Mouse (Mus musculus): Measurements from ENCODE around the gene Zc3h15.
"Not testable (repeated sequence)": the region's sequence is repeated elsewhere in the genome, so short reads cannot be mapped to it uniquely, and the experiment has no call there.

Zc3h15 gene

DNA sequence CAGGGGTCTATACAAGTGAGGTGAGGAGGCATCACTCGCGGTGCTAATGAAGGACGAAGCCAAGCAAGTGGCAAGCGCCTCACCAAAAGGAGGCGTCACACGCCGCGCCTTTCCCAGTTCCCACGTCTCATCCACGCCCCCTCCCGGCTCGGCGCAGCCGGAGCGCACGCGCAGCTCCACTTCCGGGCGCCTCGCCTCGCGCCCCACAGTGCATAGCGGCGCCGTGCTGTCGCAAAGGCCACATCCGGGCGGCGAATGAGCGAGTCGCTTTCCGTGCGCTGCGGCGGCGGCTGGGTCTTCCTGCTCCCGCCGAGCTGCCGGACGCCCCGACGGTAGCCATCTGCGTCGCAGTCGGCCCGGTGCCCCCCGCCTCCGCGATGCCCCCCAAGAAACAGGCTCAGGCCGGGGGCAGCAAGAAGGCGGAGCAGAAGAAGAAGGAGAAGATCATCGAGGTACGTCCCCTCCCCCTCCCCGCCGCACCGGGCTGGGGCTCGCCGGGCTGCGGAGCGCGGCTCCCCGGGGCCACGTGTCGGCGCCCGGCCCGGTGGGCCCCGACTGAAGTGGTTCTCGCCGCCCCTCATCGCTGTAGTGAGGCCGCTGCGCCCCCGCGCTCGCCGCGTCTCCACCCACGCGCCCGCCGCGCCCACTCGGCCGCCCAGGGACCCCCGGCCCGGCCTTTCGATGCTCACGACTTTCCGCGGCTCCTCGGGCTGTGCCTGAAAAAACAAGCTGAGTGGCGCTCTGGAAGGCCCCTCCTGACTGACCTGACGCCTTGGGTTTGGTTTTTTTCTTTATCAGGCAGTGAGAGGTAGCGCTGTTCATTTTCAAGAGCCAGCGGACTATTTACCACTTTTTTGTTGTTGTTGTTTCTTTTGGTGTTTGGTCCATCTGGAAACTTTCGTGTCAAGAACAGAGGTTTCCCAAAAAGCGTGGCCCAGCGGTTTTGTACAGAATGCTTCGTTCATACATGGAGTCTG is at the start of gene Zc3h15:
Gene Zc3h15 (plus strand): TSS at position 160 of the 977 bp plus-strand sequence.
- peak; percentile 75 for DNase-seq (ENCODE audit: extremely low read depth, low read depth)

DNA sequence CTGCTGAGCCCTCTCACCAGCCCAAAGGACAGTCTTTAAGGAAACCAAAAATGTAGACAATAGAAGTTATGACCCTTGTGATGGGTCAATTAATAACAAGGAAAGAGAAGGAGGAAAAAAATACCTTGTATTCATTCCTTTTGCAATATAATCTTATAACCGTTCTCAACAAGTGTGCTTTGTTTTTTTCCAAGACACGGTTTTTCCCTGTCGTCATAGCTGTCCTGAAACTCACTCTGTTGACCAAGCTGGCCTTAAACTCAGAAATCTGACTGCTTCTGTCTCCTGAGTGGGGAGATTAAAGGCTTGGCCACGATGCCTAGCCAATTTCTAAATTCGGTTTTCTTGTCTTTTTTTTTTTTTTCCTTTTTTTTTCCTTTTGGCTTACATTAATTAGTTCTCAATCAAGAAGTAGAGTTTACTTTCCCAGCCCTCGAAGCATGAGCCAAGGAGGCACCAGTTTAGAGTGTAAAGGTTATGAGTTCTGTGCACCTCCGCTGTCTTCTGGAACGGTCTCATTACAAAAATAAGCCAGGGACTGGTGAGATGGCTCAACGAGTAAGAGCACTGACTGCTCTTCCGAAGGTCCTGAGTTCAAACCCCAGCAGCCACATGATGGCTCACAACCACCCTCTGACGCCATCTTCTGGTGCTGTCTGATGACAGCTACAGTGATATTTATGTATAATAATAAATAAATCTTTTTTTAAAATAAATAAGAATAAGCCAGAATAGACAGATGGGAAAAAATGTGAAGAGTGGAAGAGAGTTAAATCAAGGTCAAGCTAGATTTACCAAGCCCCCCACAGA is 23.5 kb upstream of the Zc3h15 start:
- DNase-seq (ENCODE audit: extremely low read depth, low read depth) = no peak

DNA sequence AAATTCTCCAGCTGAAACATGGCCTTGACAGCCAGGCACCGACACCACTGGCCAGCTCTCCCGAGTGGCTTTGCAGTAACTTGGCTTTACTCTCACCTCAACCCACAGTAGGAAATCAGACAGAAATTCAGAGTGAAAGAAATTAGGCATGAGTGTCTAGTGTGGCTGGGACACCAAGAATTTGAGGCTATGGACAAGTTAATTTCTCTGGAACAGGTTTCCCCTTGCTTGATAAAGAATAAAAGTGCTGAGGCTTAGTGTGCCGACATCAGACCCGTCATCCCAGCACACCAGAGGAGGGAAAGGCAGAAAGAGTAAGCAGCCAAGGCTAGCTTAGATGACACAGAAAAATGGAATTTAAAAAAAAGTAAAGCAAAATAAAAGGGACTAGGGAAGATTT is 22.7 kb upstream of the Zc3h15 start:
- no peak for DNase-seq (ENCODE audit: extremely low read depth, low read depth)

DNA sequence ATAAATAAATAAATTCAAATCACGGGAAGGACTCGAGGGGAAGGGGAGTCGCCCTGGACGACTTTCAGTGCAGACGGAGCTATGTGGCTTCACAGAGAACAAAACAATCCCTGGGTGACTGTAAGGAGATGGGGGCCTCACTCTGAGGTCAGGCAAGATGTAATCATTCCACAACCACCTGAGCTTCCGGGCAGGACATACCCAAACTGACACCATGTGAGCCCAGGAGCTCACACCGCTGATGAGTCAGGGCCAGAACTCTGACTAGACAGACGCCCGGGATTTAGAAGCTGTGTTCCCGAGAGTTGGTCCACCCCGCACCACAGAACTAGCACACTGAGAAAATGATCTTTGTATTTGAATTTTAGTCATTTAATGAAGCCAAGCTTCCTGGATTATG is 21.4 kb upstream of the Zc3h15 start:
- DNase-seq (ENCODE audit: extremely low read depth, low read depth) = no peak

DNA sequence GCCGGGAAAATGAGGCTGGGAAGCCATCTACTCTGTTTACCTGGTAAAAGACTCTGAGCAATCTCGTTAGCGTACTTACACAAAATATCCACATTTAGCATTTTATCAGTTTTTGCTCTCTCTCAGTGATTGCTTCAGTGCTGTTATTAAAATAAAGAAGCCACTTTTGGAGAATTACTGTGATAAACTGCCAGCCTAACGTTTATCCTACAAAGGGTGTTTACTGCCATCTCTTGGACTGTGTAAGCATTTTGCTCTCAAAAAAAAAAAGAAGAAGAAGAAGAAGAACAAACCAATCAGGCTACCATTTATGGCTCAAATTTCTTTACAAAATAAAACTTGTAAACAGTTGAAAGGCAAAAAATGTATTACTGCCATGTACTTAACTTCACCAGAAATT is 20.2 kb upstream of the Zc3h15 start:
- no peak for DNase-seq (ENCODE audit: extremely low read depth, low read depth)

DNA sequence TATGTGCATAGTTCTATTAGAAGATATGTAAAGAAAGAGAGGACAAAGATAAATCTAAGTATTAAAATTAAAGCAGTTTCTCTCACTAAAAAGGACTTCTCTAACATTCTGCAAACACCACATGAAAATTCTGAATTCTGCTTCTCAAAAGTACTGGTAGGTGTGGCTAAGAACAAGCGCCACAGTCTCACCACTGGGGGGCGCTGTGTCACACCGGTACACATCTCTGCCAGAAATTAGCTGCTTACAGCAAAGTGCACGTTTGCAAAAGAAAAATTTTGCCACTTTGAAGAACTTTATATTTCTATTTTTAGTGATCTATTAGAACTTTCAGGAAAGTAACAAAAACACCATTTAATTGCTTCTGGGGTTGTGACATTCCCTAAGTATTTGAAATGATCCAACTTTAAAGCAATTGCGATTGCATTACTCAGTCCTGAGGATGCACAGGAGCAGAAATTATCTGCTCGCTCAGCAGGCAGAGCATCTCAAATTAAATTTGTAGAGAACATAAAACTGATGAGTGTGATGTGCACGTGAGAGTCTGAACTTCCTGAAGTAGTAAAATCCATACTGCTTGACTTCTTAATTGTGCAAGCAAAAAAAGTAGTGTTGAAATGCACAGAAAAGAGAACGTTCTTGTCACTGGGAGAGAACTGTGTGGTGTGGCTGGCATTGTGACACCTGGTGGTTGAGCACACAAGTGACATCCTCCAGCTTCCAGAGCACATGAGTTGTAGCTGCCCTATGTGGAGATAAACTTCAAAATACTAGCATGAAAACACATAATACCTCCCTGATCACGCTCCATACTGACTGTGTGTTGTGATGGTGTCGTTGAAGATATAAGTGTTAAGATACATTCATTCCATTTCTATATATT is 18.8 kb upstream of the Zc3h15 start:
- peak; percentile 49 for DNase-seq (ENCODE audit: extremely low read depth, low read depth)

DNA sequence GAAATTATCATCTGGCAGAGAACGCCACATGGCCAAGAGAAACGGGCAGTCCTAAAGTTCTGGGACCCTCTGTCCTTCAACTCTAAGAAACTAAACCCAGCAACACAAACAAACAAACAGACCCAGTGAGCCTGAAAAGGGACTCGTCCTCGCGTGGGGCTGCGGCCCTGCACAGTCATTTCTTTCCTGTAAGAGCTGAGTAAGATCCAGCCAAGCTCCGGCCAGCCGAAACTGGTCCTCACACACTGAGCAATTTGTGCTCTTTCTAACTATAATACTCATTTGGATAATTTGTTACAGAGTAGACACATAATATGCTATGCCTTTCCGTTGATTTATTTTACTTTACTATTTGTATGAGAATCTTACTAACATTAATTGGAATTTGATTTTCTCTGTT is 17.4 kb upstream of the Zc3h15 start:
- no peak for DNase-seq (ENCODE audit: extremely low read depth, low read depth)

DNA sequence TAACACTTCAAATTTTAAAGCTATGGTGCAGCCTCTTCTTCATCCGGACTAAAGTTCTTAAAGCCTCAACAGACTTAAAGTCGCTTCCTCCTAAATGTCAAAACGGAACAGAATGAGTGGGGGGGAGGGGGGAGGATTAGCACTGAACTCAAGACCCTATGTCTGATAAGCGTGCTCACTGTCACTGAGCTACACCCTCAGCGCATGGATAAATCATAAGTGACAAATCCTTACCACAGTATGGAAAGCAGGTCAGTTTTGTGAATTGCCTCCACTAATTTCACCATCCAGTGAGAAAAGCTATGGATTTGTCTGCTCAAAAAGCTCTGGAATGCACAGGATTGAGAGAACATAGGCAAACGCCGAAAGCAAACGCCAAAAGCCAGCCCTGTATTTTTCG is 16.7 kb upstream of the Zc3h15 start:
- no peak for DNase-seq (ENCODE audit: extremely low read depth, low read depth)

DNA sequence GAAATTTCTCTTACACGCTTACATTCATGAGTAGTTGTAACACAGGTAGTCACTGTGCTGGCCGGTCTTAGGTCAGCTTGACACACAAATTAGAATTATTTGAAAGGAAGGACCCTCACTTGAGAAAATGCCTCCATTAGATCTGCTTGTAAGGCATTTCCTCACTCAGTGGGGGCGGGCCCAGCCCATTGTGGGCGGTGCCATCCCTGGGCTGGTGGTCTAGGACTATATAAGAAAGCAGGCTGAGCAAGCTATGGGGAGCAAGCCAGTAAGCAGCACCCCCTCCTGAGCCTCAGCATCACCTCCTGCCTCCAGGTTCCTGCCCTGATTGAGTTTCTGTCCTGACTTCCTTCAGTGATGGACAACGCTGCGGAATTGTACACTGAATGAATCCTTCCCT is 16.3 kb upstream of the Zc3h15 start:
- no peak for DNase-seq (ENCODE audit: extremely low read depth, low read depth)

DNA sequence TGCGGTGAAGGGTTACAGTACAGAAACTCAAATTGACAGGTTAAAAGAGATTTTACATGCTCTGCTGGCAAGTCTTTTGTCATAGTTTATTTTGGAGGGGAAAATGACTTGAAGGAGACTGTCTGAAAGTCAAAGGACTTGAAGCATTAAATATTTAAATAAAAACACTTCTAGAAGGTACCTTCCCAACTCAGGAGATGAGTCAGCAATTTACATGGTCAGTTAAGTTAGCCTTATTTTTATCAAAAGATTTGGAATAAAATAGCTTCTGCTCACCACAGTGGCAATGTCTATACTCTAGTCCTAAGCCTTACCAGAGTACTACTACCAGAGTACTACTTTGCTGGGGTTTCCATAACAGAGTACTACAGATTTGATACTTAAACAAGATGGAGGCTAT is 2.2 kb upstream of the Zc3h15 start:
- no peak for DNase-seq (ENCODE audit: extremely low read depth, low read depth)

DNA sequence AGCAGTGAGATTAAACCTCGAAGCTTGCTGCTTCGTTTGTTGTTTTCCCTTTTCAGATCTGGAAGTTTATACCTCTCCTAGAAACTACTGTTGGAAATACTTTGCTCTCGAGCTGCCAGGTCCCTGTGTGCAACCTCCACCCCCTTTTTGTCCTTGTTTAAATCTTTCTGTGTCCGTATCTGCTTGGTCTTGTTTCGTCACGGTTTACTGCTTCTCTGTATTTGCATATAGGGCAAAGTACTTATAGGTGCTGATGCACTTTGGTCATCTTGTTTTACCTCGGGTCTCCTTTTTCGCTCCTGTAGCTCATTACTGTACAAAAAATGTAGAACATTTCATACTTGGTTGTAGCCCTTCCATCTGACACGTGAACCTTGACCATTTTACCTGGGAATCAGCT is 4.7 kb downstream of the Zc3h15 start:
- DNase-seq (ENCODE audit: extremely low read depth, low read depth) = no peak

DNA sequence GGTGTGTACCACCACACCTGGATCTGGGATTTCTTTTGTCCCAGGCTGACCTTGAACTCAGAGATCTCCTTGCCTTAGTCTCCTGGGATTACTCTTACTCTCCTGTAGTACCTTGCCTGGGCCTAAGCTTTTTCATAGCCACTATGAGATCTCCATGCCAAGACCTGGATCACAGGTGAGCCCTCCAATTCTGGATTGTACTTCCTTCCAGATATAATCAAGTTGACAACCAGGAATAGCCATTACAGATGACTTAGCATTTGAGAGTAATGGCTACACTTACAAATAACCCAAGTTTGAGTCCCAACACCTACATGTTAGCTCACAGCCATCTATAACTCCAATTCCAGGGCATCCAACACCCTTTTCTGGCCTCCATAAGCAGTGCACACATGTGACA is 8.4 kb downstream of the Zc3h15 start:
- DNase-seq (ENCODE audit: extremely low read depth, low read depth) = no peak

DNA sequence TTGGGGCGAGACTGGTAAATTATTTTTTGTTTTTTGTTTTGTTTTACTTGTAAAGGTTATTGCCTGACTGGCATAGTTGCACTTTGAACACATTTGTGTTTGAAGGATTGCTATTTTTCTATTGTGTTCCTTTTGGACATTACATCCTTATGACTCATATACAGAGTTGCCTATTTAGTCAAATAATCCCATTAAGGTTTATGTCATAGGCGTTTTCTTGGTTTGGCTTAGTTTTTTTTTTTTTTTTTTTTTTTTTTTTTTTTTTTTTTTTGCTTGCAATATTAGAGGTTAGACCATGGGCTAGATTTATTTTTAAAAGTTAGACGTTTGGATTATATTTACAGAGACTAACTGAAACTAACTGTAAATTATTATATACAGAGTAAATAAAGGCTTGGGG is 15.0 kb downstream of the Zc3h15 start:
- DNase-seq (ENCODE audit: extremely low read depth, low read depth) = no peak

DNA sequence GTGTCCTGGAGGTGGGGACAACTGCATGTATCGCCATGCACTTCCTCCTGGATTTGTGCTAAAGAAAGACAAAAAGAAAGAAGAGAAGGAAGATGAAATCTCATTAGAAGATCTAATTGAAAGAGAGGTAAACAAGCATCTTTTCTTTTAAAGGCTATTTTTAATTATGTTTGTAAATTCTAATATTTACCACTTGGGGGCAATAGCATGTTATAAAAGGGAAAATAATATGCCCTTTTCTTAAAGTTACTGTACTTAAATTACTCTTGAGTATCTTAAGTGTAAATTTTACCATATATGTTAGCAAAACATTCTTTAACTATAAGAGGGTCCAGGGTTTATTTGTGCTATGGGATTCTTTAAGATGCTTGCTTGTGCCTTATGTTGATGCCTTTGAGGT is 15.9 kb downstream of the Zc3h15 start:
- DNase-seq (ENCODE audit: extremely low read depth, low read depth) = no peak

DNA sequence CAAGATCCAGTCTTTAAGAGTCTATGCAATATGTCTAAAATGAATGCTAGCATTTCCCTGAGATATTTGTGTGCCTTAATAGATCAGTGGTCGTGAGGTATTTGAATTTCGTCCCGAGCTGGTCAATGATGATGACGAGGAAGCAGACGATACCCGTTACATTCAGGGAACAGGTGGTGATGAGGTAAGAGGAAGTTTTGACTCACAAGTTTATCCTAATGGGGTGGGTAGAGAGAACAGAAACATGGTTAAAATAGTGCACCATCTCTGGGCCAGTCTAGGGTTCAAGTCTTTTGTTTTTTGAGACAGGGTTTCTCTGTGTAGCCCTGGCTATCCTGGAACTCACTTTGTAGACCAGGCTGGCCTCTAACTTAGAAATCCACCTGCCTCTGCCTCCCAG is 17.1 kb downstream of the Zc3h15 start:
- no peak for DNase-seq (ENCODE audit: extremely low read depth, low read depth)

DNA sequence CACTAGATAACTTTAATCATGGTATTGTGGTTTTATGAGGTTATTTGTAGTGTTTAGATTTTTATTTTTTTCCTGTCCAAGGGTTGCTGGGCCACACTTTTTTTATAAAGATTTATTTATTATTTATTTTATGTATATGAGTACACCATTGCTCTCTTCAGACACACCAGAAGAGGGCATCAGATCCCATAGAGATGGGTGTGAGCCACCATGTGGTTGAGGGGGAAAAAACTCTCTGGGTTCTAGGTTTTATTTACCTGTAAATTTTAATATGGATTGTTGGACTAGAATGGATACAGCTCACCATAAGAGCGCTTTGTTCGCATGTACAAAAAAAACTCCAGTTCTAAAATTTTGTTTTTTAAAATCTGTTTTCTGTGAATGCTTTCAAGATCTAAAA is 20.8 kb downstream of the Zc3h15 start:
- not testable (repeated sequence) for DNase-seq (ENCODE audit: extremely low read depth, low read depth)

DNA sequence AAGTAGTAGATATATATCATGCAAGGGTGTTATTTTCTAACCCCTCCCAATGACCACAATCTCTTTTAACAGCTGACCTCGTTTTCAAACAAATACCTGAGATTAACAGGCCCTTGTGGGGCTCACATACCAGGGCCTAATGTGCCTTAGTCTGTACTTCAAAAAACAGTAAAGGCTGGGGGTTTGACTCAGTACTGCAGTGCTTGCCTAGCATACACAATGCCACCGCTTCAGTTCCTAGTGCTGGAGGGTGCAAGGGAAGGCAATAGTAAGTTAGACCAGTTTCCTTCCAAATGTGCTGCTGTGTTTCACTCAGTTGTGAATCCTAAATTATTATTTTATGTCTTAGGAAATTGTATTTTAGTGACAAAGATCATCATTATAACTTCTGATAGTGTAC is 23.2 kb downstream of the Zc3h15 start:
- DNase-seq (ENCODE audit: extremely low read depth, low read depth) = no peak

DNA sequence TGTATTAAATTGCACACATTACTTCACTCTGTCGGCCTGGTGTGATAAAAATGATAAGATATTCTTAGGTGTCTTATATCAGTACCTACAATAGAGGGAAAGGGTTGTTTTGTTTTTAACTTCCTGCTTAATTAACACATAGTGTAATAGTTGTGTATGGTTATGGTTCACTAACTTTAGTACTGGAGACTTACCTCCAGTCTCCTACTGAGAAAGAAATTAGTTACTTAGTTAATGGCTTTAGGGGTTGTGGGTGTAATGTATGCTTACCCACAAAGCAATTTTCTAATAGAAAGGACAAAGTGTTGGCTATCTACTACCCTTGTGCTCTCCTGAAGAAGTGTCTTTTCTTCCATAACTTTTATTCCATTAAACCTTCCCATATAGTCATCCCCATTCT is 23.8 kb downstream of the Zc3h15 start:
- DNase-seq (ENCODE audit: extremely low read depth, low read depth) = no peak

DNA sequence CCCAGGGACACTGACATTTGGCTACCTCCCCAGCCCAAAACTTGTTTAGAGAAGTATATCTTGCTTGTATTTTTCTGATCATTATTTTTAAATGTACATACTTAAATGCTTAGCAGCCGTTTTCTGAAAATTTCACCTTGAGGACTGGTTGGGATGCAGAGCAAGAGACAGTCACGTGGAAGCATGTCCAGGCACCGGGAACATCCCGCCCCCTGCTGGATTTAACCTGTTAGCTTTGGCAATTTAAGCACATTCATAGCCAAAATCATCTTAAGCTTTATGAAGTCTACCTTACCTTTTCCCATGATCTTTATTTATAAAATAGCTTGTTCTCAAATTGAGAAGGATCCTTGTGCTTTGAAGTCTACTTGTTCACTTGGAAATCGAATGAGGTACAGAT is 25.8 kb downstream of the Zc3h15 start:
- no peak for DNase-seq (ENCODE audit: extremely low read depth, low read depth)

DNA sequence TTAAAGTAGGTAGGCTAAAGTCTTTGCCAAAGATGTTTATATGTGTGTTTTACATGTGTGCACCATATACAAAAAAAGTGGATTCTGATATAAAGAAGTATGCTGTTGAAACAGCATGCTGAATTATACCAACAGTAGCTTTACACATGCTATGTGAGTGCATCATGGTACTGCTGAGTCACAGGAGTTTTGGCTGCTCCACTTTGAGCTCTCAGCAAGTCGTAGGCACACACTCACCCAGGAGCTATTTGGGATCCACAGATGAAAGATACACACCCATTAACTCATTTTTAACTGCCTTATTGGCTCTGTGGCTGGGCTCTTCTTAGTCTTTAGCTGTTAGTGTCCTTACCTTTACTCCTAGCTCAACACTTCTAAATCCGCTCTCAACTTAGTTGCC is 27.6 kb downstream of the Zc3h15 start:
- DNase-seq (ENCODE audit: extremely low read depth, low read depth) = no peak

DNA sequence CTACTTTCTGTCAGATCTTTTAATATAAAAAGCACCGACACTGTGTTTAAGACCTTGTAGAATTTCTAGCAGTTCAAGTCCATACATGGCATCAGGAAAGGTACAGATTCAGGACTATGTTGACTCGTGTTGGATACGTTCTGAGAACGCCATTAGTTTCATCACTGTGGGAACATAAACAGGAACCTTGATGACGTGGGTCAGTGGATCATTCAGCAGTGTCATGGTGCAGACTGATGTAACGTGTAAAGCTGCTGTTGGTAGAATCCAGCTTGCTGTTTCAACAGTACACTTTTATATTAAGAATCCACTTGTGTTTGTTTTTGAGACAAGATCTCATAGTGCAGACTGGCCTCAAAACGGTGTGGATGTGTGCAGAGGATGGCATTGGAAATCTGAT is 28.8 kb downstream of the Zc3h15 start:
- no peak for DNase-seq (ENCODE audit: extremely low read depth, low read depth)

DNA sequence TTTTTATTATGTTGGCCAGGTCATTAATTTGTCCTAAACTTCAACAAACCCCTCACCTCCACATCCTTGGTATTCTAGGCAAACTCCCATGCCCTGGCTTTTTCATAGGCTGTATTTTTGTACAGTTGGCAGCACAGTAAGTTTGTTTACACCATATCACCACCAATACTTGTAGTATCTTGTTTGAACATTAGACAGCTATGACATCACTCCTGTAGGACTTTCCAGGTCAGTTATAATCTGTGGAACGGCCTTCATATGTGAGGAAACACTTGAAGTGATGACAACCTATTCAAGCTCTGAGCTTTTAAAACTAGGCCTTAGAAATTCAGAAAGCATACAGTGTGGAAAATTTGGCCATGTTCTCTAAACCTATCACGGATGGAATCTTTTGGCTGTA is 29.6 kb downstream of the Zc3h15 start:
- DNase-seq (ENCODE audit: extremely low read depth, low read depth) = no peak

Data from MEL-GATA-1-ER (cell line).